Mouse (Mus musculus) C2C12 (cell line): ENCODE results near the gene Fam92b. TPM values are rescaled to one million over a fixed set of nuclear protein-coding genes. Genes with fewer than 3 reads are reported as not detected.

Experiments used
- H3K27me3 ChIP-seq: one replicate; pipeline ENCODE4 v1.6.1; 2011; ENCODE audit not compliant: control insufficient read depth, insufficient read depth, insufficient read length
- H3K36me3 ChIP-seq: one replicate; pipeline ENCODE4 v1.6.1; 2011; ENCODE audit not compliant: control insufficient read depth, insufficient read depth
- H3K4me3 ChIP-seq: one replicate; pipeline ENCODE4 v1.5.1; 2011; ENCODE audit warnings: mild to moderate bottlenecking, control low read depth; ENCODE audit not compliant: poor library complexity, insufficient read depth, severe bottlenecking
- H3K79me2 ChIP-seq: one replicate; pipeline ENCODE4 v1.6.1; 2011; ENCODE audit not compliant: control insufficient read depth, insufficient read depth
- H3K79me3 ChIP-seq: one replicate; pipeline ENCODE4 v1.6.1; 2011; ENCODE audit warnings: low read depth, control low read depth
- H3ac ChIP-seq: one replicate; pipeline ENCODE3; 2011; ENCODE audit warnings: low read depth; ENCODE audit not compliant: control insufficient read depth, insufficient read length
- CEBPB ChIP-seq: IDR thresholded peaks from one replicate; pipeline ENCODE4 v1.6.1; 2011; ENCODE audit warnings: low read depth, mild to moderate bottlenecking, control low read depth, moderate library complexity
- CTCF ChIP-seq: IDR thresholded peaks from one replicate; pipeline ENCODE4 v1.5.1; 2011; ENCODE audit not compliant: control insufficient read depth, insufficient read depth, insufficient read length
- FOSL1 ChIP-seq: IDR thresholded peaks from one replicate; pipeline ENCODE4 v1.8.0; 2011; ENCODE audit warnings: mild to moderate bottlenecking, low read length; ENCODE audit not compliant: poor library complexity, insufficient read depth, severe bottlenecking
- MAX ChIP-seq: IDR thresholded peaks from one replicate; pipeline ENCODE4 v1.6.1; 2011; ENCODE audit warnings: mild to moderate bottlenecking, control low read depth
- MYOD1 ChIP-seq: IDR thresholded peaks from one replicate; pipeline ENCODE4 v1.6.1; 2011; ENCODE audit warnings: low read depth; ENCODE audit not compliant: control insufficient read depth, insufficient read length
- MYOG ChIP-seq: IDR thresholded peaks from one replicate; pipeline ENCODE4 v1.6.1; 2011; ENCODE audit not compliant: control insufficient read depth, insufficient read length; ENCODE audit errors: extremely low read depth
- USF1 ChIP-seq: IDR thresholded peaks from one replicate; pipeline ENCODE4 v1.6.1; 2011; ENCODE audit warnings: low read depth, mild to moderate bottlenecking, control low read depth, moderate library complexity
- polyA plus RNA-seq: library from polyadenylated mRNA; unstranded; fragments of >200 nt; fragmentation: generic; extraction: Trizol; gene quantifications from one replicate; pipeline ENCODE4 v1.2.1, GENCODE M21; 2012; ENCODE audit warnings: missing spikeins

Gene Fam92b
- polyA plus RNA-seq, 1 experiment, result not detected

DNA sequence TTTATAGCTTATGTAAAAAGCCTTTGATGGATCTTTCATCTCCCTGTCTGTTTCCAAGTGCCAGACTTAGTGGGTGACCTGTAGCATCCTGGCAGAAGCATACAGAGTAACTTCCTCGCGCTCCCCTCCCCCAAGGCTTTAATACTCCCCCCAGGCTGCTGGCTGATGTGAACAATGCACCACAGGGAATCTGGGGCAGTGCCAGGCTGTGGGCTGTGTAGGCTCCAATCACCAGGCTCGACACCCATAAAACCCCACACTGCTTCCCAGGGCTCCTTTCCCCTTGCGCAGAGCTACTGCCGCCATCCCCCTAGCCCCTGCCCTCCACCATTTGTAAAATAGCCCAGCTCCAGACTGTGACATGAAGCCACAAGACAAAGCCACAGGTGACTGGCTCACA, 9.4 kb downstream of the Fam92b start:
- Histone ChIP-seq H3K36me3 (no peaks in the 10 kb centered on the region), H3K79me3 (no peaks in the 10 kb centered on the region), H3K79me2 (no peaks in the 10 kb centered on the region), H3K4me3 (no peak overlapping the region), H3ac (no peak overlapping the region), H3K27me3 (peaks cover 12% of the 10 kb centered on the region)
- TF ChIP-seq MYOD1 (no peak), FOSL1 (no peak), CTCF (no peak), MAX (no peak), MYOG (no peak), CEBPB (no peak), USF1 (no peak)

DNA sequence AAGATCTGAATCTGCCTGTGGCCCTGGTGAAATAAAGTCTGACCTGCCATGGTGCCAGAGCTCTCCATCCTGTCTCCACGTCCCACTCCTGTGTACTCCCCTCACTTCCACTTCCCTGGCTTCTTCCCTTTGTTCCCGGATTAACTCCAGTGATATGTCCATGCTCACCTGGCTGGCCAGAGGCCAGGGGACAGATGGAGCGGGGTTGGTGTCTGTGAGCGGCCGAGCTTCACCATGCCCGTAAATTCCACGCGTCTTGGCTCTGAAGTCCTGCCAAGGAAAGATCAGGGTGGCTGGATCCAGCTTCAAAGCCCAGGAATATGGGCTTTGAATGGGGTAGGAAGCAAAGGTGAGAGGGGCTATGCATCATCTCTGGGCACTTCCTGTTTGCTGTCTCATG, 10.1 kb downstream of the Fam92b start:
- Histone ChIP-seq H3K79me2 (no peaks in the 10 kb centered on the region), H3ac (no peak overlapping the region), H3K79me3 (no peaks in the 10 kb centered on the region), H3K4me3 (no peak overlapping the region), H3K27me3 (peaks cover 12% of the 10 kb centered on the region), H3K36me3 (no peaks in the 10 kb centered on the region)
- TF ChIP-seq MAX (no peak), MYOG (no peak), USF1 (no peak), FOSL1 (no peak), CTCF (no peak), CEBPB (no peak), MYOD1 (no peak)

DNA sequence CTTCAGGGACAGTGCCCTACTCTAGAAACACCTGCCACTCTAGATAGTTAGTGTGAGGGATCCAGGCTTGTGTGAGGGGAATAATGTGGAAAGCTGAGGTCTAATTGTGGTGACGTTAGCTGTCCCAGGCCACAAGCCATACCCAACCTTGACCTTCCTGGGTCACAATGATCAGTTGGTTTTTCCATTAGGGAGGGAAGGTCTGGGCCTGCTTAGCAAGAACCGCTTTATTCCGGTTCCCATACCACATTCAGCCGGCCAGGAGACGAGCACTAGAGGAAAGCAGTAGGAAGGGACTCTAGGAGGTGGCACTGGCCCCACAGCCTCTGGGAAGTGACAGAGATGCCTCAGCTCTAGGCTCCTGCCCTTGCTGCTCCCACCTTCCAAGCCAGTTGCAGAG, 13.2 kb downstream of the Fam92b start:
- H3K36me3 ChIP-seq, result no peaks in the 10 kb centered on the region
- H3ac ChIP-seq, result no peak overlapping the region
- TF ChIP-seq FOSL1, result no peak
- TF ChIP-seq MAX, result no peak
- TF ChIP-seq CEBPB, result no peak
- H3K79me3 ChIP-seq, result no peaks in the 10 kb centered on the region
- no peaks in the 10 kb centered on the region for H3K79me2 ChIP-seq
- peaks cover 12% of the 10 kb centered on the region for H3K27me3 ChIP-seq
- no peak overlapping the region for H3K4me3 ChIP-seq

DNA sequence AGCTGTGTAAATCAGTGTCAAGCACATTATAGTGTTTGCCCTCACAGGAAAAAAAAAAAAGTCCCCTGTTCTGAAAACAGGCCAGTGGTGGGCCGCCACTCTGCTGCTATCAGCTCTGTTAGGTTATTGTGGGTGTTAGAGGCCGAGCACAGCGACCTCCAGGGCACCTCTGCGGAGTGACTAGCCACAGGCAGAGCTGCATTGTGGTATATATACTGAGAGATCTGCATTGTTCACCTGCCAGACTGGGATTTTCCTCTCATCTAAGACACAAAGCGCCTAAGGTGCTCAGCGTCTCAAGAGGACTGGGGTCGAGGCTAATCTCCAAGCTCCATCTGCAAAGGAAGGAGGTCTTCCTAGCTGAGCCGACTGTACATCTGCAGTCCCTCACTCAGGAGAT, 13.9 kb downstream of the Fam92b start:
- no peak for TF ChIP-seq CEBPB
- TF ChIP-seq MYOG, result no peak
- no peak for TF ChIP-seq MYOD1
- TF ChIP-seq FOSL1, result no peak
- TF ChIP-seq USF1, result no peak
- TF ChIP-seq MAX, result no peak
- no peak for TF ChIP-seq CTCF
- Histone ChIP-seq H3K4me3 (no peak overlapping the region), H3ac (no peak overlapping the region), H3K36me3 (no peaks in the 10 kb centered on the region), H3K79me3 (no peaks in the 10 kb centered on the region), H3K27me3 (peaks cover 12% of the 10 kb centered on the region), H3K79me2 (no peaks in the 10 kb centered on the region)

DNA sequence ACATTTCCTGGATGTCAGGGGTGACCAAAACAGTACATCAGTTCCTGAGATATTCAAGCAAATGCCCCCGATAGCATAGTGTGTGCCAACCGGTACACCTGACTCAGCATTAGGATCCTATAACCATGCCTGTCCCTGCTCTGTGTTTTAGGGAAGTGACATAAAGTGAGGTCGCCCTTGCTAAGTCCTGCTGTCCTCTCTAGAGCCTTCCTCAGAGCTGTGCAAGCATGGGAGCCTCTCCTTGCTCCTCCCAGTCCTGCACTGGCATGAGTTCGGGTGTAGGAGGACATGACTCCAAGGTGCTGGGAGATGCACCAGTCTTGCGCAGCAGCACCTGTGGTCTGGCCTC, 14.9 kb downstream of the Fam92b start:
- Histone ChIP-seq H3K4me3 (no peak overlapping the region), H3K79me2 (no peaks in the 10 kb centered on the region), H3K27me3 (peaks cover 12% of the 10 kb centered on the region), H3K79me3 (no peaks in the 10 kb centered on the region), H3K36me3 (no peaks in the 10 kb centered on the region), H3ac (no peak overlapping the region)
- TF ChIP-seq CTCF, result no peak
- no peak for TF ChIP-seq FOSL1

DNA sequence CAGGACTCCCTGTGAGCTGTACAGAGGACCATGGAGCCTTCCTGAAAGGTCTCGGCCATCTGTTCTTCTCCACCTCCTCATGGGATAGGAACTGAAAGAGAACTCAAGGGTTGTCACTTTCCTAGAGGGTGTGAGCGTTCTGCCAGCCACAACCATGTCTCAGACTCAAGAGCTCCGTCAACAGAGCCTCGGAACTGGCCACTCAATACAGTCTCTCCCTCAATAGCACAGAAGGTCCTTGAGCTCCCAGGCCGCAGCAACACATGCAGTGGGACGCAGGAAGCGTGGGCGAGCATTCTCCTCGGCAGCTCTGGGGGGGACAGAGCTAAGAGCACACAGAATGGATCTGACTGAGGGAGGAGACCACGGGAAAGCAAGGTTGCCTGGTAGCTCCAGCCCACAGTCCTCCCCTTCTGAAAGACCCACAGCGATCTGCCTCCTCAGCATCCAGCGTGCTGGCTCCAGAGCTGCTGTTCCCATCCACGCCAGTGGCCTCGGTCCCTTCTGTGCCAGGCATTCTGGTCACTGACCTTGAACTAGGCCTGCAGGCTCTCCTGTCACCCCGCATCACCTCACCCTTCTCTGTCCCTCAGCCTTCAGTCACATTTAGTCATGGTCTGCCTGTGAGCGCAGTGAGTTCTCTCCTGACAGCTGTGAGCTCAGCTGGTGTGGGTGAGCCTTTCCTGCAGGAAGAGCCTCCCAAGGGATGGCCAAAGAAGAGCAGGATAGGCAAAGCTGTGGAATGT, 15.4 kb downstream of the Fam92b start:
- peaks cover 7% of the 10 kb centered on the region for H3K27me3 ChIP-seq

More for the DNA sequence above, 15.4 kb downstream of the Fam92b start:
- Histone ChIP-seq H3ac (no peak overlapping the region), H3K79me3 (no peaks in the 10 kb centered on the region), H3K4me3 (no peak overlapping the region), H3K36me3 (no peaks in the 10 kb centered on the region), H3K79me2 (no peaks in the 10 kb centered on the region)
- no peak for TF ChIP-seq CTCF
- TF ChIP-seq FOSL1, result no peak
- TF ChIP-seq MYOD1, result no peak
